Mouse (Mus musculus) limb, embryonic 14.5 days (tissue): Measurements from ENCODE around the gene Spaca6. TPM values are rescaled to one million over a fixed set of nuclear protein-coding genes. Genes with fewer than 3 reads are reported as not detected.

Experiments used
- ATAC-seq: fragments of 200-750 bp; cut with Nextera tagmentation; 2 replicates; pipeline ENCODE4 v1.8.0; 2017; ENCODE audit warnings: low read depth, moderate number of reproducible peaks, moderate TSS enrichment; ENCODE audit not compliant: low FRiP score
- DNase-seq: peaks from one replicate; pipeline ENCODE4 v3.0.0-alpha.2; 2015; ENCODE audit warnings: low spot score
- H3K27ac ChIP-seq: fragments of 300-500 bp; sonication (generic); replicated peaks from 2 replicates; pipeline ENCODE4 v1.5.1; 2014; ENCODE audit warnings: low read depth, mild to moderate bottlenecking, low read length, moderate library complexity, mixed read lengths
- H3K27me3 ChIP-seq: fragments of 300-500 bp; sonication (generic); 2 replicates; pipeline ENCODE4 v1.6.1; 2014; ENCODE audit warnings: low read length, mixed read lengths; ENCODE audit not compliant: control insufficient read depth, insufficient read depth
- H3K36me3 ChIP-seq: fragments of 300-500 bp; sonication (generic); 2 replicates; pipeline ENCODE4 v1.6.1; 2014; ENCODE audit warnings: mild to moderate bottlenecking, low read length, moderate library complexity, mixed read lengths; ENCODE audit not compliant: control insufficient read depth, insufficient read depth
- H3K4me1 ChIP-seq: fragments of 300-500 bp; sonication (generic); 2 replicates; pipeline ENCODE4 v1.6.1; 2014; ENCODE audit warnings: antibody characterized with exemption, low read length, mixed read lengths; ENCODE audit not compliant: control insufficient read depth, insufficient read depth
- H3K4me2 ChIP-seq: fragments of 300-500 bp; sonication (generic); replicated peaks from 2 replicates; pipeline ENCODE4 v1.6.1; 2014; ENCODE audit warnings: low read depth, mild to moderate bottlenecking, low read length, moderate library complexity; ENCODE audit not compliant: severe bottlenecking
- H3K4me3 ChIP-seq: fragments of 300-500 bp; sonication (generic); replicated peaks from 2 replicates; pipeline ENCODE4 v1.5.1; 2014; ENCODE audit warnings: low read length
- H3K9ac ChIP-seq: fragments of 300-500 bp; sonication (generic); 2 replicates; pipeline ENCODE4 v1.6.1; 2014; ENCODE audit warnings: mild to moderate bottlenecking, low read depth, low read length, moderate library complexity; ENCODE audit not compliant: severe bottlenecking
- H3K9me3 ChIP-seq: fragments of 300-500 bp; sonication (generic); 2 replicates; pipeline ENCODE4 v1.6.1; 2016; ENCODE audit warnings: low read length; ENCODE audit not compliant: control insufficient read depth
- POLR2A ChIP-seq: fragments of 200-500 bp; IDR thresholded peaks from 2 replicates; pipeline ENCODE4 v1.8.0; 2012; ENCODE audit warnings: inconsistent platforms, mild to moderate bottlenecking, moderate library complexity, borderline replicate concordance; ENCODE audit not compliant: insufficient read depth, insufficient read length; ENCODE audit errors: extremely low read depth
- WGBS: fragments of 180-500 bp; shearing (Covaris S2); extraction: QIAGEN DNeasy Blood & Tissue Kit; methylation state at CpG from one replicate; pipeline ENCODE4 v1.1.7; 2014; 5-methylcytosine and 5-hydroxymethylcytosine counted together
- polyA plus RNA-seq, 2 experiments: library from polyadenylated mRNA; depleted of rRNA in 1 of 2; stranded (reverse) in 1 of 2; unstranded in 1 of 2; fragments of >200 nt; fragmentation: Nextera tagmentation in 1 of 2; extraction: Ambion mirVana in 1 of 2; gene quantifications; 2 replicates each; pipeline versions ENCODE4 v1.2.1 to v1.2.3; 2012 to 2014

Spaca6 gene
- polyA plus RNA-seq, 2 experiments, result 23.6 to 125 TPM

DNA sequence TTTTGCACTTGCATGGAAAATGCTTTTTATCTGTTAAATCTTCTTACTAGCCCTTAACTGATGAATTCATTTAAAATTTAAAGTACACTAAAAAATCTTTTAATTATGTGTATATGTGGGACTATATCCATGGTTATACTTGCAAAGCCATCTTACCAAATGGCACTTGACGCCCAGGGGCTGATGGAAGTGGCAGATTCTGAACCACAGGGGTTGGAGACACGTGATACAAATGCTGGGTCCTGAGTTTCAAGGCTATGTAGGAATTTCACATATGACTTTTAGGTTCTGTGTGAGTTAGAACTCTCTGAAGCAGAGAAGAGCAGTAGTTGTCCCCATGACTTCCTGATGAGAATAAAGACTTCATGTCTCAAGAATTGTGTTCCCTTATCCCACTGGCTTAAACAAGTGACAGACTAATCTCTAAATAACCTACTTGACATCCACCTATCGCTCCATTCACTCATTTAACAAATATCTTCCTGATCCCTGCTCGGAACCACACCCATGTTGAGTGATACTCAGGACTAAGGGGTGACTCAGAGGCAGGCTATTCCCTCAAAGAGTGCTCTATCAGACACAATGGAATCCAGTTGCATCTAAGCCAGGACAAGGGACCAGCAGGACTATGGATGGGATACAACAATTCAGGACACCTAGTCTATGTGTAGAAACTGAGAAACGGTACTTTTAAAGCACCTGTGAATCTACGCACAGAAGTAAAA lies 3.2 kb upstream of the Spaca6 start:
- Histone ChIP-seq H3K4me2 (no peak overlapping the region), H3K27me3 (no peaks in the 10 kb centered on the region), H3K9ac (no peak overlapping the region), H3K36me3 (no peaks in the 10 kb centered on the region), H3K27ac (no peak overlapping the region), H3K4me1 (peaks cover 5% of the 10 kb centered on the region), H3K4me3 (no peak overlapping the region), H3K9me3 (no peaks in the 10 kb centered on the region)
- TF ChIP-seq POLR2A, result no peak
- no peak for ATAC-seq
- 82% methylated on average over 6 of the region's 6 CpGs for WGBS
- DNase-seq, result no peak

GRCm38 (mm10) chr17:17825921-17826591 lies 902 bp upstream of the Spaca6 start:
- WGBS, result 2% methylated on average over 20 of the region's 22 CpGs
- 0 out of 2 replicates have a peak, but pooled peaks have one; percentile 17 for TF ChIP-seq POLR2A
- H3K27ac ChIP-seq, result peak overlapping the region; percentile 99
- peak overlapping the region; percentile 93 for H3K9ac ChIP-seq
- H3K36me3 ChIP-seq, result peaks cover 7% of the 10 kb centered on the region
- peak overlapping the region; percentile 66 for H3K4me2 ChIP-seq
- H3K4me3 ChIP-seq, result peak overlapping the region; percentile 78
- DNase-seq (peak; percentile 58), ATAC-seq (peak; percentile 46)
- no peaks in the 10 kb centered on the region for H3K27me3 ChIP-seq
- peaks cover 17% of the 10 kb centered on the region for H3K4me1 ChIP-seq
- H3K9me3 ChIP-seq, result no peaks in the 10 kb centered on the region

- Histone ChIP-seq H3K9ac (peak overlapping the region; percentile 93), H3K9me3 (no peaks in the 10 kb centered on the region), H3K27me3 (no peaks in the 10 kb centered on the region), H3K36me3 (peaks cover 23% of the 10 kb centered on the region), H3K4me2 (peak overlapping the region; percentile 75), H3K27ac (peak overlapping the region; percentile 99), H3K4me1 (peaks cover 29% of the 10 kb centered on the region), H3K4me3 (peak overlapping the region; percentile 78)
- DNase-seq (peak; percentile 54), ATAC-seq (peak; percentile 9; the same call in 1 of the 2 replicates)
- WGBS, result 2% methylated on average over 13 of the region's 13 CpGs
- no peak for TF ChIP-seq POLR2A
These were observed 766 bp downstream of the Spaca6 start for GRCm38 (mm10) chr17:17827658-17828190.

- Histone ChIP-seq H3K4me1 (peaks cover 29% of the 10 kb centered on the region), H3K27ac (peak overlapping the region; percentile 99), H3K27me3 (no peaks in the 10 kb centered on the region), H3K9ac (peak overlapping the region; percentile 93), H3K4me3 (peak overlapping the region; percentile 78), H3K36me3 (peaks cover 30% of the 10 kb centered on the region), H3K9me3 (no peaks in the 10 kb centered on the region), H3K4me2 (peak overlapping the region; percentile 75)
- 2% methylated on average over 8 of the region's 15 CpGs for WGBS
- DNase-seq, result peak; percentile 92
- peak; percentile 77 for ATAC-seq
- TF ChIP-seq POLR2A, result peak; percentile 54; the same call in 1 of the 2 replicates
These were observed 1.4 kb downstream of the Spaca6 start for GRCm38 (mm10) chr17:17828191-17828981.
